Comparison of ENCODE assay signal across 16 mouse cellular contexts in genomic region chr1:45541888-45542287, GRCm38 (mm10). TPM values are rescaled to one million over a fixed set of nuclear protein-coding genes. Genes with fewer than 3 reads are reported as not detected.
DNase-seq lines count a peak whose midpoint lies in the region; ATAC-seq and TF ChIP-seq lines count a peak whose summit lies in the region.
"Had no signal": no experiment of that assay in that cellular context is flagged by ENCODE, and none has a peak within 500 bp of the region (broad histone marks: within the 10 kb centered on the region; RNA-seq: fewer than 3 reads in every experiment).

No protein-coding gene starts in this region.

- TF ChIP-seq CTCF in kidney, adult 2 months (conservative IDR thresholded peaks at IDR 0.05; ENCODE audit: insufficient read depth, insufficient read length, low read depth, low read length), result no peak

- H3K4me3 ChIP-seq in kidney, adult 2 months (ENCODE audit: insufficient read depth, low read depth, low read length), result no peak overlapping the region
- no peak overlapping the region for H3K4me3 ChIP-seq in kidney, embryonic 14.5 days (ENCODE audit: low read length)
- H3K4me3 ChIP-seq in lung, embryonic 16.5 days (ENCODE audit: low read length), result no peak overlapping the region
- H3K4me3 ChIP-seq in hindbrain, embryonic 16.5 days (ENCODE audit: low read length), result no peak overlapping the region
- H3K4me3 ChIP-seq: embryonic facial prominence, embryonic 12.5 days; heart, embryonic 15.5 days; neural tube, embryonic 12.5 days had no signal

- no peaks in the 10 kb centered on the region for H3K4me1 ChIP-seq in kidney, adult 2 months (ENCODE audit: control insufficient read depth, insufficient read depth, low read length)
- no peaks in the 10 kb centered on the region for H3K4me1 ChIP-seq in kidney, embryonic 14.5 days (ENCODE audit: control insufficient read depth, insufficient read depth, low read length)
- peaks cover 6% of the 10 kb centered on the region; the same call in 1 of the 2 replicates for H3K4me1 ChIP-seq in lung, embryonic 16.5 days (replicated peaks; ENCODE audit: control insufficient read depth, insufficient read depth, low read length)
- H3K4me1 ChIP-seq in hindbrain, embryonic 16.5 days (ENCODE audit: control insufficient read depth, insufficient read depth, low read depth, low read length), result no peaks in the 10 kb centered on the region
- H3K4me1 ChIP-seq: embryonic facial prominence, embryonic 12.5 days; heart, embryonic 15.5 days; neural tube, embryonic 12.5 days had no signal

- no peak for TF ChIP-seq POLR2A in kidney, adult 2 months (IDR thresholded peaks at IDR 0.05; ENCODE audit: low read depth, low read length)

- no peaks in the 10 kb centered on the region for H3K27me3 ChIP-seq in kidney, adult 2 months (replicated peaks; ENCODE audit: control insufficient read depth, insufficient read depth, low read length)
- no peaks in the 10 kb centered on the region for H3K27me3 ChIP-seq in kidney, embryonic 14.5 days (ENCODE audit: control insufficient read depth, insufficient read depth, low read length)
- no peaks in the 10 kb centered on the region for H3K27me3 ChIP-seq in lung, embryonic 16.5 days (ENCODE audit: control insufficient read depth, insufficient read depth, low read depth, low read length)
- no peaks in the 10 kb centered on the region for H3K27me3 ChIP-seq in hindbrain, embryonic 16.5 days (replicated peaks; ENCODE audit: control insufficient read depth, insufficient read depth, low read length)
- H3K27me3 ChIP-seq: embryonic facial prominence, embryonic 12.5 days; heart, embryonic 15.5 days; neural tube, embryonic 12.5 days had no signal

- H3K4me2 ChIP-seq in kidney, embryonic 14.5 days (replicated peaks; ENCODE audit: low read depth, low read length), result no peak overlapping the region
- 0 out of 2 replicates have a peak overlapping the region, but pooled peaks have one; percentile 25 for H3K4me2 ChIP-seq in lung, embryonic 16.5 days (ENCODE audit: low read depth, low read length)
- no peak overlapping the region for H3K4me2 ChIP-seq in hindbrain, embryonic 16.5 days (ENCODE audit: low read length)
- H3K4me2 ChIP-seq: embryonic facial prominence, embryonic 12.5 days; heart, embryonic 15.5 days; neural tube, embryonic 12.5 days had no signal

- H3K36me3 ChIP-seq in kidney, adult 2 months (ENCODE audit: control insufficient read depth, insufficient read depth, low read length), result no peaks in the 10 kb centered on the region
- H3K36me3 ChIP-seq in kidney, embryonic 14.5 days (ENCODE audit: control insufficient read depth, insufficient read depth, low read length), result no peaks in the 10 kb centered on the region
- no peaks in the 10 kb centered on the region for H3K36me3 ChIP-seq in lung, embryonic 16.5 days (ENCODE audit: control insufficient read depth, insufficient read depth, low read length)
- H3K36me3 ChIP-seq in hindbrain, embryonic 16.5 days (ENCODE audit: control insufficient read depth, insufficient read depth, low read length), result no peaks in the 10 kb centered on the region
- H3K36me3 ChIP-seq: embryonic facial prominence, embryonic 12.5 days; G1E; heart, embryonic 15.5 days; neural tube, embryonic 12.5 days had no signal

- no peaks in the 10 kb centered on the region for H3K9me3 ChIP-seq in kidney, embryonic 14.5 days (ENCODE audit: control insufficient read depth, low read length)
- H3K9me3 ChIP-seq in lung, embryonic 16.5 days (ENCODE audit: control insufficient read depth, low read length), result no peaks in the 10 kb centered on the region
- no peaks in the 10 kb centered on the region for H3K9me3 ChIP-seq in hindbrain, embryonic 16.5 days (ENCODE audit: control insufficient read depth, low read length)
- H3K9me3 ChIP-seq: embryonic facial prominence, embryonic 12.5 days; G1E; heart, embryonic 15.5 days; neural tube, embryonic 12.5 days had no signal

- DNase-seq in kidney, adult 2 months, result peak; percentile 21
- DNase-seq in 3T3-L1 (ENCODE audit: low read depth, low spot score), result peak; percentile 77
- peak; percentile 69 for DNase-seq in Muller cell, postnatal 12 days (ENCODE audit: inconsistent ontology term)
- no peak for DNase-seq in left cerebral cortex, postnatal 4 days
- no peak for DNase-seq in layer of hippocampus, adult 9-11 months
- DNase-seq: adrenal gland, adult 2 months; cerebellum, adult 11 months; thymus, postnatal 14 days had no signal

- H3K27ac ChIP-seq in kidney, adult 2 months (ENCODE audit: insufficient read depth, low read depth, low read length), result no peak overlapping the region
- no peak overlapping the region for H3K27ac ChIP-seq in kidney, embryonic 14.5 days (ENCODE audit: low read depth, low read length)
- peak overlapping the region; percentile 61 for H3K27ac ChIP-seq in lung, embryonic 16.5 days (ENCODE audit: low read length)
- H3K27ac ChIP-seq in hindbrain, embryonic 16.5 days (ENCODE audit: low read depth, low read length), result no peak overlapping the region
- H3K27ac ChIP-seq: embryonic facial prominence, embryonic 12.5 days; heart, embryonic 15.5 days; neural tube, embryonic 12.5 days had no signal

- H3K9ac ChIP-seq in kidney, embryonic 14.5 days (ENCODE audit: low read depth, low read length), result no peak overlapping the region
- H3K9ac ChIP-seq in lung, embryonic 16.5 days (ENCODE audit: low read length), result no peak overlapping the region
- no peak overlapping the region for H3K9ac ChIP-seq in hindbrain, embryonic 16.5 days (ENCODE audit: low read depth, low read length)
- H3K9ac ChIP-seq: embryonic facial prominence, embryonic 12.5 days; heart, embryonic 15.5 days; neural tube, embryonic 12.5 days had no signal

- WGBS in kidney, adult 2 months, result 21% methylated on average over 1 of the region's 1 CpGs
- 58% methylated on average over 1 of the region's 1 CpGs for WGBS in kidney, embryonic 14.5 days
- WGBS in lung, embryonic 16.5 days, result 9% methylated on average over 1 of the region's 1 CpGs
- WGBS in hindbrain, embryonic 16.5 days, result 56% methylated on average over 1 of the region's 1 CpGs

- no peak for ATAC-seq in kidney, embryonic 14.5 days (ENCODE audit: low FRiP score, low TSS enrichment)
- peak; percentile 93 for ATAC-seq in lung, embryonic 16.5 days (ENCODE audit: low read depth)
- no peak for ATAC-seq in hindbrain, embryonic 16.5 days

- intact Hi-C loops in left cerebral cortex, postnatal 4 days (cut with DNase I), result no loop called here

RNA-seq across cellular contexts. Expression of gene Col5a2, which starts 38.8 kb away (rescaled TPM):
- polyA plus RNA-seq in kidney, adult 2 months (2012; rRNA removed), result 6.0 and 6.3 TPM in 2 replicates
- polyA plus RNA-seq in kidney, embryonic 14.5 days (2014; fragmentation: Nextera tagmentation; extraction: Ambion mirVana), result 20.4 and 24.4 TPM in 2 replicates
- 77.4 and 83.7 TPM in 2 replicates for polyA plus RNA-seq in lung, embryonic 16.5 days (2015; fragmentation: Nextera tagmentation; extraction: Ambion mirVana)
- 10 to 100 TPM; 15.6 to 16.2 TPM for total RNA-seq in left cerebral cortex, postnatal 4 days (2021)
- 9.3 and 16.5 TPM in 2 replicates for polyA plus RNA-seq in hindbrain, embryonic 16.5 days (2015; fragmentation: Nextera tagmentation; extraction: Ambion mirVana)
- total RNA-seq: megakaryocyte-erythroid progenitor cell, adult 5-6 weeks had no signal
- polyA plus RNA-seq: G1E had no signal

Comparison
In these comparisons a context has a peak if more than half of its experiments do, and no peak if none do; other contexts are left out.
1. DNase-seq: peak in kidney, adult 2 months (single experiment), 3T3-L1 (single experiment) and Muller cell, postnatal 12 days (single experiment); none in left cerebral cortex, postnatal 4 days (single experiment) and layer of hippocampus, adult 9-11 months (single experiment).